Mouse (Mus musculus) cerebellum, adult 9-11 months (tissue): Measurements from ENCODE around the gene Calml3.

ENCODE experiments used
- DNase-seq: peaks from one replicate; pipeline ENCODE4 v3.0.0; 2022

The Calml3 gene

DNA sequence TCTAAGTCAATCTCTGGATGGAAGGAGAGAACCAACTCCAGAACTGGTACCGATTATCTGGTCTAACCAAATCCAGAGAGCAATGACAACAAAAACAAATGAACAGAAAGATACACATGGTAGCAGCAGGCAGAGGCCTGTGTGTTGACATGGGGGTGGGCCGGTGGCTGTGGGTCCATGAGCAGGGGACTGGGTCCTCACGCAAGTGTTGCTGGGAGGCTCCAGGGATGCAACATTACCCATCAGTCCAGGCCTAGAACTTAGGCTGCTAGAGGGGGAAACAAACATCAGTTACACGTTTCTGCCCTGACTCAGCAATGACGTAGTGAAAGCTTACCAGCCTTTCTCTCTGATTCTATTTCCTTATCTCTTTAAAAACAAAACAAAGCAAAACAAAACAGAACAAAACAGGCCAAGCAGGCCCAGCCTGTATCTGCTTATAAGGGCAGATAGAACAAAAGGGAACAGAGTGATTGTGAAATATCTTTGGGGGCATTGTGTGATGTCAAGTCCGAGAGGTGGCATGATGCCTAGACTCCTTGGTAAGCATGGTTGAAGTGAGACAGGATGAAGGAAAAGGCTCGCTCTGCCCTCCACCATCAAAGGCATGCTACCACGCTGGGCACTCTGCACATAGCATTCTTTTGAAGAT, 24.4 kb downstream of the Calml3 start:
- no peak for DNase-seq

- peak; percentile 16 for DNase-seq
These were observed 25.3 kb downstream of the Calml3 start for GRCm38 (mm10) chr13:3778591-3779364.

- no peak for DNase-seq
These were observed 26.8 kb downstream of the Calml3 start for GRCm38 (mm10) chr13:3777216-3777912.

- DNase-seq: peak; percentile 76
These were observed 27.7 kb downstream of the Calml3 start for GRCm38 (mm10) chr13:3776446-3776845.

- no peak for DNase-seq
These were observed 29.1 kb downstream of the Calml3 start for GRCm38 (mm10) chr13:3774991-3775390.

DNA sequence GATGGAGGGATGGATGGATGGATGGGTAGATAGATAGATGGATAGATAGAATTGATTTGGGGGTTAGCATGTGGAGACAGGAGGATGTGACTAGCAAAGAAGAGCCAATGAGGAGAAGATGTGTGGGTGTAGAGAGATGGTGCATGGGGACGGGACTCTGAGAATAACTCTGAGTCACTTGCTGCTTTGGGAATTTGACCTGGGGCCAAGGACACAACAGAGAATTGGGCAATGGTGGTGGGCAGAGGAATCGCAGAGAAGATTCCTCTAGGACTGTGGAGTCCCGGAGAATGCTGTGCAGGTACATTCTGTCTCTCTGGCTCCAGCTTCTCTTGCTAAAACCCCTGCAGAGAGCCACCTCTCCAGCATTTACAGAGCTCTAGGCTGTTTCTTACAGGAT, 29.8 kb downstream of the Calml3 start:
- no peak for DNase-seq

DNA sequence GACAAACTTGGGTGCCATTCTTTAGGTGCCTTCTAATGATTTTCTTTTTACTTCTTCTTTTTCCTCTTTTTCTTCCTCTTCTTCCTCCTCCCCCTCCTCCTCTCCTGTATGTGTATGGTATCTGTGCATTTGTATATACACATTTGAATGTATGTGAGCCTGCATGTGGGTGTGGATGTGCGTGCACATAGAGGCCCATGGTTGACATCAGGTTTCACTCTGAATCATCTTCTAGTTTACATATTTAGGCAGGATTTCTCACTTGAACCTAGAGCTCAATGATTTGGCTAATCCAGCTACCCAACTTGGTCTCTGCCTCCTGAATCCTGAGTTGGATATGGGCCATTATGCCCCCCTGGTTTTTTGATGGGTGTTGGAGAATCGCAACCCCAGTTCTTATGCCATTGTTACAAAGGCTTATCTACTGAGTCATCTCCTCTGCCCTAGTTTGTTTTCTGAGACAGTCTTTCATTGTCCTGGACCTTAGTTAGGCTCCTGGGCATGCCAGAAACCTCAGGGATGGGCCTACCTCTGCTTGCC, 30.9 kb downstream of the Calml3 start:
- no peak for DNase-seq

- DNase-seq: no peak
These were observed 32.9 kb downstream of the Calml3 start for GRCm38 (mm10) chr13:3771221-3771620.

GRCm38 (mm10) chr13:3770170-3771024, 33.7 kb downstream of the Calml3 start:
- no peak for DNase-seq

- no peak for DNase-seq
These were observed 34.6 kb downstream of the Calml3 start for GRCm38 (mm10) chr13:3769531-3769930.

DNA sequence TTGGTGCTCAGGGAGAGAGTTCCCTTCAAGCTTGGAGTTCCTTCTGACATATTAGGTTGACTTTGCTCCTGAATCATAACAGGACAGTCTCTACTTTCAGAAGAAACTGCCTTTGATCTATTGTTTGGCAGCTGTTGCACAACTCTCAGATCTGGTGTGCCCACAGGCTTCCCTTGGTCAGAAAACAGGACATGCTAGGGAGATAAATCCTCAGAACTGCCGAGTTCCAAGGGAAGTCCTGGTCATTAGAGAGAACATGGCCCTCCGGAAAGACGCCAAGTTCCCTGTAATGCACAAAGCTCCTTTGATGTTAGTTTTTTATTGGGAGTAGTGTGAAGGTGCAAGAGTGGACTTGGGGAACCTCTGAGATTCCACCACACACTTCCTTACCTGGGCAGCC, 35.5 kb downstream of the Calml3 start:
- no peak for DNase-seq

- no peak for DNase-seq
These were observed 37.0 kb downstream of the Calml3 start for GRCm38 (mm10) chr13:3767086-3767485.

DNA sequence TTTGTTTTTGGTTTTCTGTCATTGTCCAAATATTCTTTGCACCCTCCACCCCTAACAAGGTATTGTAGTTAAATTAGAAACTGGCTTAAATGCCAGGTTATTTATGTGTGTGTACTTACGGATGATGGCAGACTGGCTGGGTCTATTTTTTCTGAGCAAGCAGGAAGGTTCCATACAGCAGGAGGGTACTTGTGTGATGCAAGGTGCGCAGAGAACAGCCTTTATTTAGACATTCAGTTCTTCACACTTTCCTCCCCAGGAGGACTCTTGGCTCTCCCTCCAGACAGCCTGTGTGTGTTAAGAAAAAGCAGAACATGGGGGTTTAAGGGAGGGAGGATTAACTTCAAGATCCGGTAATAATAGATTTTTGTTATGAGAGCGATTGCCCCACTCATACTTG, 38.3 kb downstream of the Calml3 start:
- DNase-seq: no peak

DNA sequence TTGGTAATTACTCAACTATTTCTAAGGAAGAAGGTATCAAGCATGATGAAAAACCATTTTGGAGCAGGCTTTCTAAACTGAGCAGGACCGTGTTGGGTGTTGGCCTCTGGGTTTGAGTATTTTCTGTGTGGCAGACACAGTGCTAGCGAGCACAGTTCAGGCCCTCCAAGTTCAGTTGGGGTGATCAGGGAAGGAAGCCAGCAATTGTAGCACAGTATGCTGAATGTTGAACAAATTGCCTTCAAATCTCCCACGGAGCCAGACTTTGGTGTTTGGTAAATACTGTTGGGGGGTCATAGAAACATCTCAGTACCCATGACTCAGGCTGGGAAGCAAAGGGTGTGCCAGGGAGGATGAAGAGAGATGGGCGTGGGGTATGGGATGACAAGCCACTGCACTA, 43.0 kb downstream of the Calml3 start:
- DNase-seq: no peak

- DNase-seq: no peak
These were observed 45.8 kb downstream of the Calml3 start for GRCm38 (mm10) chr13:3758347-3758746.

- DNase-seq: no peak
These were observed 50.8 kb downstream of the Calml3 start for GRCm38 (mm10) chr13:3753291-3753690.
